Mouse (Mus musculus) B cell, adult 2 months (primary cell): ENCODE data around the gene Maml3.

Experiments used
- DNase-seq, 2 experiments: peaks; one replicate each; pipeline ENCODE4 v3.0.0; 2022

The Maml3 gene

GRCm38 (mm10) chr3:51651149-51651548, 453.7 kb downstream of the Maml3 start:
- no peak for DNase-seq

GRCm38 (mm10) chr3:51649986-51650385, 454.9 kb downstream of the Maml3 start:
- no peak for DNase-seq

GRCm38 (mm10) chr3:51649426-51649825, 455.4 kb downstream of the Maml3 start:
- DNase-seq = no peak

- peak; percentile 74 to 79 for DNase-seq
Observed at GRCm38 (mm10) chr3:51648037-51648664, 456.7 kb downstream of the Maml3 start.

- no peak for DNase-seq
Observed at GRCm38 (mm10) chr3:51647356-51647755, 457.5 kb downstream of the Maml3 start.

GRCm38 (mm10) chr3:51646301-51646700, 458.6 kb downstream of the Maml3 start:
- DNase-seq = no peak

GRCm38 (mm10) chr3:51645484-51645883, 459.4 kb downstream of the Maml3 start:
- DNase-seq = no peak

- DNase-seq = no peak
Observed at GRCm38 (mm10) chr3:51638260-51638659, 466.6 kb downstream of the Maml3 start.

- no peak for DNase-seq
Observed at GRCm38 (mm10) chr3:51637326-51637725, 467.6 kb downstream of the Maml3 start.

GRCm38 (mm10) chr3:51636700-51637099, 468.2 kb downstream of the Maml3 start:
- DNase-seq = peak; percentile 66 to 67

GRCm38 (mm10) chr3:51635960-51636359, 468.9 kb downstream of the Maml3 start:
- DNase-seq = no peak
